Mouse (Mus musculus): ENCODE measurements at regions not wholly inside any gene's neighbourhood (a gene's known extent, or its start where the extent isn't known, plus 50 kb on each side); places are given as distances from the start of the nearest gene placed in this dataset.
A peak's percentile ranks its signal among the peaks of the same experiment; 100 is the strongest.

GRCm38 (mm10) chr10:50241645-50242044 lies 350.8 kb upstream of the Ascc3 start:
- DNase-seq = no peak

- DNase-seq = no peak
These were observed 388.9 kb upstream of the Ascc3 start for GRCm38 (mm10) chr10:50203587-50203986.

GRCm38 (mm10) chr10:50201691-50202090 lies 390.8 kb upstream of the Ascc3 start:
- no peak for DNase-seq

GRCm38 (mm10) chr10:50199857-50200256 lies 392.6 kb upstream of the Ascc3 start:
- DNase-seq = no peak

DNA sequence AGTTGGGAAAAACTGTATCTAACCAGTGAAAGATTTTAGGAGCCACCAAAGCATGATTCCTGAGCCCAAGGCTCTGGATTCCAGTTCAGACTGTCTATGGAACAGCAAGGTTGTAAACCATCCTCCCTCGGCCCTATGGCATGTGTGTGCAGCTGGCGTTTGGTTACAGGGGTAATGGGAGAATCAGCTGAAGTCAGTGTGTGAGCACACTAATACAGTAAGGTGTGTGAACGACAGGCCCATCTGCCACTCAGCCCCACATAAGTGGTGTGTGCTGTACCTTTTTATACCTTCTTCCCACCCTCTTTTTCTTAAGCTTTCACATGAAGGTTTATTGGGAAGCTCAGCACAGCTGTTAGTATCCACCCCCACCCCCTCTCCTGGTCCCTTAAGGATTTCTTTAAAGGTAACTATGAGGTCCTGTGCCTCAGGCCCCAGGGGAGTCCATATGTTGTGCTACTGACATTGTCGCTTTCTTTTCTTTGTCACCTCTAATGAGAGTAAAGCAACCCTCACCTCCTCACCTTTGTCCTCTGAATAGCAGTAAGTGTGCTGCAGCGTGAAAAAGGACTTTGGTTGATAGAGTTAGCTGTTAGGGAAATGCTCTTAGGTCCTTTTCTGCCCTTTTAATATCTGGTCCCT lies 394.5 kb upstream of the Ascc3 start:
- DNase-seq = no peak

GRCm38 (mm10) chr10:50190276-50190675 lies 401.7 kb upstream of the Grik2 start:
- DNase-seq = no peak

DNA sequence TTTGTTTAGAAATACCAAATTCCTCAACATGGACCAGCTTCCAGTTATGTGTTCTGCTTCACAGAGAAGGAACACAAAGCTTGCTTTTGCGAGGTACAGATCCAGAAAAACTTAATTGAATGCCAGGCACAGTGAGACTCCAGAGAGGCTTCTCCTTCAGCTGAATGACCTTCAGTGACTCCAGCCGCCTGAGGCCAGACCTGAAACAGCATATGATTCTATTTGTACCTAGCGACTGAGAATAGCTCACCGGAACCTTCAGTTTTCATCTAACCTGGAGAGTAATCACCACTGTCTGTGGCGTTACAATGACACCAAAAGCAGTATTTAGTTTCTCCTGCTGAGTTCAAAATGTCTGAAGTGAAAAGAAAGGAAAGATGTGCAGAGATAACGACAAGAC lies 380.6 kb upstream of the Grik2 start:
- no peak for DNase-seq

DNA sequence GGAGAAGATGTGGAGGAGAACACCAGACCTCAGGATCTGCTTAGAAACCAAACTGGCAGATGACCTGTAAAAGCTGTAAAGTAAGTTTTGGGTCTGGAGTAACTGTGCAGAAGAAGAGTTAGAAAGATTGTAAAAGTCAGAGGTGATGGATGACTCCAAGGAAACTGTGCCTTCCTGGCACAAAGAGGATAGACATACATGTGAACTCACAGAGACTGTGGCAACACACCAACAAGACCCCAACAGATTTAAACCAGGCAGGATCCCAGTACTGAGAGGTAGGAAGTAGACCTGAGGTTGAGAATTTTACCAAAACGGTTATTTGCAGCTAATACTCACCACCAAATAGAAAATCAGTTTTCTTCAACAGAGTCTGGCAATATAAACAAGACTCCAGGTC lies 349.8 kb upstream of the Grik2 start:
- DNase-seq = no peak

- DNase-seq = peak; percentile 23
These were observed 349.2 kb upstream of the Grik2 start for GRCm38 (mm10) chr10:50137783-50138182.

- no peak for DNase-seq
These were observed 347.6 kb upstream of the Grik2 start for GRCm38 (mm10) chr10:50136165-50136564.

DNA sequence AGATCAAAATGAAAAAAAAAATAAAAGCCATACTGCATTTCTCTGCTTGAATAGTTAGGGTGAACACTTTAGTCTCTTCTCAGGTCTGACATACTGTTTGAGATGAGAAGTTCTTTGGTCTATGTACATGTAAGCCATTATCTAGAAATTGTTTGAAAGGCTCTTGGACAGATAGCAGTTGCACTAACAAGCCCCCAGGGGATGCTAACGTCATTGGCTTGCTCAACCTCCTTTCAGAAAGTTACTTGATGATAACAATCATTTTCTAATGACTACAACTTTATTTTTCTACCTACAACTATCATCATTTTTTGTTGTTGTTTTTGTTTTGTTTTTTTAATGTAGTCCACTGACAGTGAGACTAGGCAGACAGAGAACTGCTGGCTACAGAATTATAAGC lies 346.9 kb upstream of the Grik2 start:
- DNase-seq = no peak
